Mouse (Mus musculus): ENCODE results near the gene Traf5.

Traf5 gene

DNA sequence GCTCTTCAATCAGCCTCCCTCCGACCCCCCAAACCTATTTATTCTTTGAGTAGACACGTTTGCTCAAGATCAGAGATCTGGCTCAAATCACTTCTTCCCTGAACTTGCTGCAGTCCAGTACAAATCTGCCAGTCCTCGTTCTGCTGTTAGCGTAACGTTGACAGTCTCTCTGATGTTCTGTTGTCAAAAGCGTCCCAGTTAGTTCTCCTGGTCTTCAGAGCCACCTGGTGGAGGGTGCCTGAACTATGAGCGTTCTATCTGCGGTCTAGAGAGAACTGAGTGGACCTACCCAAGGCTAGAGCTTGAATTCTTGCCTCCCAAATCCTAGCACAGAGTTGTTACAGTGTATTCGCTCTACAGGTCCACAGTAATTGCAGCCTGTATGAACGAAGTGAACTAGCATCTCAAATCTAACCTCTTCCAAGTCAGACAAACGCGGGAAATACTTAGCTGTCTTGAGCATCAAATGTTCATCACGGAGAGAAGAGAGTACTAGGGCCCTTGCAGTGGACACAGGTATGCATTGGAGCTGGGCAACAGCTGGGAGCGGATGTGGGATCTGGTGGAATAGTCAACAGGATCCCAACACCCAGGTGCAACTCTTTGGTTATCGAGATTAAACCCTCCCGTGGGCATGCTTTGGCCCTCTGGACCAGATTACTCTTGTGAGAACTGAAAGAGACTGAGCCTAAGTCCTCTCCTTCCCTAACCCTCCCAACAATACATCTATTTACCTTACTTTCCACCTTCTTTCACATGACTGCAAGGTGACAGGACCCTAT, 711 bp upstream of the Traf5 start:
- peak; percentile 74 for DNase-seq (ENCODE audit: low read depth, low spot score)

DNA sequence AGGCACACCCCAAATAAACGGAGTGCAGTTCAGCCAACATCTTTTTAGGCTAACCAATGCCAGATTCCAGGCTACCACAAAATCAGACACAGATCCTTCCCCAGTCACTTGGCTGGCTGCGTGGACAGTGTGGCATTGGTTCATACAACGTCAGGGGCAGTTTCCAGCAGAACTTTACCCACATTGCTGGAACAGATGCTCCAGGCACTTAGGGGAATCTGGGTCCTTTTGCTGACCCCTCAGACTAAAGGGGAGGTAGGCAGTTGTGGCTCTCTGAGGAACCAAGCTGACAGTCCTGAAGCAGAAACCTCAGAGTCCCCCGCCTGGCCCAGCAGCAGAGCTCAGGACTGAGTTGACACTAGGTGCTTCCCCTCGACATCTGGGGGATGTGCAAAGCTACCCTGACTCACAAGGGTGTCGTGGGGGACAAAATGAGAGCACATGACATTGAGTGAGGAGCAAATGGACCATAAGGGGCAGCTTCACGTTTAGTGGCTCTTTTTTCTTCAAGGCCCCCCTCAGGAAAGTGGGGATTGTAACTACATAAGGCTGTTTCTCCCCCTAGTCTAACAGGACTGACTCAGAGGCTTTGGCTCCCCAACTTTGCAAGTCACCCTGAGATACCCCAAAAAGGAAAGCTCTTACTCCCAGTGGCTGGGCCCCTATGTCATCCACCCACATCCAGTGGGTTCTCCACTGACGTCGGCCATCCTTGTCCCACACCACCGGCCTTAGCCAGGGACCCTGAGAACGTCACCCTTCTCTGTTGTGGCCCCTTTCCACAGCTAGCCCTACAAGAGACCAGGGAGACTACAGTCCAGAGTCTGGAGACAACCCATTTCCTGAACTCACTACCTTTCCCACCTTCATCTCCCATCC, 1.4 kb downstream of the Traf5 start:
- DNase-seq (ENCODE audit: low read depth, low spot score), result no peak

GRCm38 (mm10) chr1:192090281-192090680, 2.1 kb downstream of the Traf5 start:
- DNase-seq (ENCODE audit: low read depth, low spot score), result peak; percentile 36

- DNase-seq (ENCODE audit: low read depth, low spot score), result no peak
These were observed 2.9 kb downstream of the Traf5 start for GRCm38 (mm10) chr1:192089208-192090166.

- peak; percentile 45 for DNase-seq (ENCODE audit: low read depth, low spot score)
These were observed 4.3 kb downstream of the Traf5 start for GRCm38 (mm10) chr1:192088011-192088410.

DNA sequence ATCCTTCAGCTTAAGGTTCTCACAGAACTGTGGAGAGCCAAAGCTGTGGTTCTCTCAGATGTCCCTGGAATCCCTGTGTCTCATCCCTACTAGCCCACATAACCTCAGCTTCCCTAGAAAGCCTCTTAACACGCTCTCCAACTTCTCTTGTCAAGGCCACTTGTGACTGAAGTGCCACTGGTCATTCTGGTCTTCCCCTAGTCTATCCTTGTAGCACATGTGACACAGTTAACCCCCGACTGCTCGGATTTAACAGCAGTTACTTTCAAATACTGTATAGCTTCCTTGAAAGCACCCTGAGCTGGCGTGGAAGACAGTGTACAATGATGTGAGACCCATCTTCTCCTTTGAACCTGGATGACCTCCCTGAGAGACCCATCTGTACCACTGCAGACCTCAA, 5.3 kb downstream of the Traf5 start:
- no peak for DNase-seq (ENCODE audit: low read depth, low spot score)

DNA sequence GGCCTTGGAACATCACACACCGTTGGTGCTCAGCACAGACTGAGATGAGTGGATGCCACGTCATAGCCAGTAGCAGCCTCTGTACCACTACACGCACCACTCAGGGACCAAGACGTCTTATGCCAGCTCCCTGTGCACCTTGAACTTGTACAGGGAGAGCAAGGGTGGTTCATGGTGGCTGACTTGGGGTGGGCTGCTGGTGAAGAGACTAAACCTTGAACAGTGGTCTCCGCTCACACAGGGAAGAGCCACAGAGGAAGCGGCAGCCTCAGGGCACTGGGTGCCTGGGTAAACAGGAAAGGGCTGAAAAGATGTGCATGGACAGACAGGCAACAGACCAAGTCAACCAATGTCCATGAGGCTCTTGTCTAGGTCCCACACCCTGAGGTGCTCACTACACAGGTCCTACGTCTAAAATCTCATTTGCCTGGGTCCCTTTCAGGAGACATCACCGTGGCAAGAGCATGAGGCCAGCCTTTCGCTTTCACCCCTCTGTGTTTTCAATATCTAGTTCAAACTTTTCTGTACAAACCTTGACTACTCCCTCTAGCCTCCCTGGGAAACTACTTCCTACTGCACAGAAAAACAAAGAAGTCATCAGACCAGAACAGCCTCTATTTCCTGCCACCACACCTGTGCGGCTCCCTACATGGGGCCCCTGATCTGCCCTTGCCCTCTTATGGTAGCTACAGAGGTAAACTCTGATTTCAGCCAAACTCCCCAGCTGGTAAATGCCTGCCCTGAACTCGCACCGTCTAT, 5.9 kb downstream of the Traf5 start:
- no peak for DNase-seq (ENCODE audit: low read depth, low spot score)

GRCm38 (mm10) chr1:192085218-192085617, 7.1 kb downstream of the Traf5 start:
- DNase-seq (ENCODE audit: low read depth, low spot score), result no peak

- no peak for DNase-seq (ENCODE audit: low read depth, low spot score)
These were observed 9.7 kb downstream of the Traf5 start for GRCm38 (mm10) chr1:192082646-192083045.

DNA sequence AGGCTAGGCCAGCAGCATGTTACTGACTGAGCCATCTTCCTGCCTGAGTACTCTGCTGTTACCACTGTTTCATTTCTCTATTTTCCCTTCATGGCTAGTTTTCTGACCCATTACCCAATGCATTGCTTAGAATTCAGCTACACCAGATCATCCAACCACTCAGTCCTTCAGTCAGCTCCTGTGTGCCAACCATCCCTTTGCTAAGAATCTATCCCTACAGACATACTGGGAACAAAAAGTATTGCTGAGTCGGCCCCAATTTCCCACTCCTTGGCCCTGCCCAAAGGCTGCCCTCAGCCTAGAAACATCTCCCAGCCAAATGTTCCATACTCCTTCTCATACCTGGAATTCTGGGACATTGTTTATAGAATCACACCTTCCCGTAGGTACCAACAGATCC, 11.2 kb downstream of the Traf5 start:
- DNase-seq (ENCODE audit: low read depth, low spot score), result no peak

DNA sequence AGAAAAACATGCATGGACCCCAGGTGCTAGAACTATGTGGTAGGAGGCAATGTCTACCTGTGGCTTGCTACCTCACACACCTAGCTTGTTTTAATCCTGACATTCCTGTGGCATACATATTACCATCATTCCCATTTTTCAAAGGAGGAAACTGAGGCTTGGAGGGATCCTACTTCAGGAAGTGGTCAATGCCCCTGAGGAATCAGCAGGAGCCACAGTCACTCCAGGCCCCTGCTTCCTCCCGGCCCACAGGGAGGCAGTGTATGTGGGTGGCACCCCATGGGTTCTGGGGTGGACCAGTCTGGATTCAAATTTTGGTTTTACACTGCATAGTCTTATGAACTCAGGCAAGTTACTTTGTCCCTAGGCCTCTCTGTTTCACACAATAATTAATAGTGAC, 13.2 kb downstream of the Traf5 start:
- no peak for DNase-seq (ENCODE audit: low read depth, low spot score)

DNA sequence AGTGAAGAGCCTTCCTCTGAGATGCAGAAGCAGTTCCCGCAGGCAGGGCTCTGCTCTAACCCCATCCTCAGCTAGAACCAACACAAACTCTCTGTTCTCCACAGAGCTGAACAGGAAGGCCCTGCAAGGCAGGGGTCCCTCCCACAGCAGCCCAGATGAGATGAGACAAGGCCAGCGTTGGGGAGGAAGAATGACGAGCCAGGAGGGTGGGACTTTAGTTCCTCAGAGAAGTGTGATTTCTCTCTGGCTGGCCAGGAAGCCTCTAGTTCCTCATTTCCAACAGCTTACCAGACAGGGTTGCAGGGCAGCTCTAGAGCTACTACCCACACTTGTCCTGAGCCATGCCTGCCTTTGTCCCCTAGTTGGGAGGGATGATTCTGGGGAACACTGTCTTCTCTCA, 14.0 kb downstream of the Traf5 start:
- peak; percentile 53 for DNase-seq (ENCODE audit: low read depth, low spot score)

GRCm38 (mm10) chr1:192076796-192077535, 15.4 kb downstream of the Traf5 start:
- DNase-seq (ENCODE audit: low read depth, low spot score), result peak; percentile 44

GRCm38 (mm10) chr1:192076101-192076500, 16.3 kb downstream of the Traf5 start:
- no peak for DNase-seq (ENCODE audit: low read depth, low spot score)

DNA sequence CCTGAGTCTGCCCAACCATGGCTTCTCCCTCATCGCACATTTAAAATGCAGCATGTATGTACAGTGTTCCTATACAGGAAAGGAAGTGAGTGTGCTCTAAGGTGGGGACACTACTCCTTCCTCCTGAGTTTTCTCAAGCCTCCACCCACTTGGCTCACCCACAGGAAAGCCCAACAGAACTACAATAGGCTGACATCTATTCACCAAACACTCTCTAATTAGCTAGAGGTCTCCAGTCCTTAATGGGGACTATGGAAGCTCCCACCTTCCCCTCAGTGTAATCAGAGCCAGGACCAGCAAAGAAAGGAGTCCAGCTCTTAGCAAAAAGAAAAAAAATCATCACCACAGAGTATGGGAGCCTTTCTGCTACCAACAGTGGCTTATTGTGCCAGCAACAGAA, 17.5 kb downstream of the Traf5 start:
- DNase-seq (ENCODE audit: low read depth, low spot score), result no peak

GRCm38 (mm10) chr1:192072426-192072825, 19.9 kb downstream of the Traf5 start:
- peak; percentile 68 for DNase-seq (ENCODE audit: low read depth, low spot score)

DNA sequence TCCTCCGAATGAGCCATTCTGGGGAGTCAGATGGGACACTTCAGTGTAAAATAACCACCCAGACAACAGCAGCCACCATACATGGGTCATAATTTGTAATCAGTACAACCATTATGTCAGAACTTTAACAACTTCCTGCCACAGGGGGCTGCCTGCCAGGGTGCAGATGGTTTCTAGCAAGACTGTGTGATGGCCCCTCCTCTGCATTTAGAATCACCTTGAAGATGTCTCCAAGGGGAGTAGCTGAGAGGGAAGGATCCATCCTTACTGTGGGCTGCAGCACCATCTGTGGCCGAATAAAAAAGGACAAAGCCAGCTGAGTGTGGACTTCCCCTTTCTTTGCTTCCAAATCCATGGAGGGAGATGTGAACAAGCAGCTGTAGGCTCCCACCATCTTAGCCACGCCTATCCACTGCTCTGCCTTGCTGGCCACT, 21.7 kb downstream of the Traf5 start:
- DNase-seq (ENCODE audit: low read depth, low spot score), result peak; percentile 38

DNA sequence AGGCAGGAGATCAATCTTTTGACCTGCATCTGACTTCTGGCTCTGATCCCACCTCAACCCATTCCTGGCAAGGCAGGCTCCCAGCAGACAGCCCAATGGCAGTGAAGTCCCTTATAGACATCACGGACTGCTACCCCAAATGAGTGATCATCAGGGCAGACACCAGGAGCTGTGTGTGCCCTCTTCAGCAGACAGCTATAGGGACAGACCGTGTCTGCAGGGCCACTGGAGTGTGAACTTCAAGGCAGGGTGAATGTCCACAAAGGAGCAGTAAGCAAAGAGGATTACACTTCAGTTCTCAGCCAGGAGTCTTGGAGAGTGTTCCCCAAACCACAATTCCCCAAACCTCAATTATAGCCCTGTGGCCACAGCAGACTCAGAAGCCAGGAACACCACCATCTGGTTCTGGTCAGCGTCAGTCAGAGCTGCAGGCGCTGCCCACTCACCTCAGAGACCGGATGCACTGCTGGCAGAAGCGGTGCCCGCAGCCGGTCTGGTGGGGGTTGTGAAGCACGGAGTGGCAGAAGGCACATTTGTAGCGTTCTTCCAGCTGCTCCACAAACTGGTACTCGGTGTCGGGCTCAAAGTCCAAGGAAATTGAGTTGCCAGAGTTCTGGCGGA, 22.3 kb downstream of the Traf5 start:
- peak; percentile 48 for DNase-seq (ENCODE audit: low read depth, low spot score)

GRCm38 (mm10) chr1:192068188-192068587, 24.2 kb downstream of the Traf5 start:
- DNase-seq (ENCODE audit: low read depth, low spot score), result no peak

DNA sequence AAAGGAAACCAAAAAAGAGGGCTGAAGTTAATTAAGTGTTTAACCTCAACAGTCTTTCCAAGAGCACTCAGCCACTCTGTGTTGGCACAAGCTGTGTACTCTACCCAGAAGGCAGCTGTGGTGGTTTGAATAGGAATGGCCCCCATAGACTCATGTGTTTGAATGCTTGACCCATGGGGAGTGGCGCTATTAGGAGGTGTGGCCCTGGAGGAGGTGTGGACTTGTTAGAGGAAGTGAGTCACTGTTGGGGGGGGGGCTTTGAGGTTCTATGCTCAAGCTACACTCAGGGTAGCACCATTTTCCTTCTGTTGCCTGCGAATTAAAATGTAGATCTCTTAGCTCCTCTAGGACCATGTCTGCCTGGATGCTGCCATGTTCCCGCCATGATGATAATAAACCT, 25.4 kb downstream of the Traf5 start:
- DNase-seq (ENCODE audit: low read depth, low spot score), result no peak
